Mouse (Mus musculus): ENCODE data around the gene Zyg11b. TPM values are rescaled to one million over a fixed set of nuclear protein-coding genes. Genes with fewer than 3 reads are reported as not detected.

Gene Zyg11b
- total RNA-seq, 1 experiment from 2014 or later: 54.6 TPM

- DNase-seq: no peak
Measured at GRCm38 (mm10) chr4:108192821-108193323, 108.0 kb downstream of the Zyg11b start.

- no peak for DNase-seq
Measured at GRCm38 (mm10) chr4:108182278-108182677, 118.6 kb downstream of the Zyg11b start.

Other genes with a start within 250 kb of the Zyg11b start
- 4.1 and 6.6 TPM in 2 replicates for gene Podn, start 204.7 kb downstream of the Zyg11b start, total RNA-seq (2021)
- gene Scp2, start 156.1 kb downstream of the Zyg11b start, total RNA-seq (2021): 245 and 279 TPM in 2 replicates
- 31.3 and 33.1 TPM in 2 replicates for gene Echdc2, start 135.7 kb downstream of the Zyg11b start, total RNA-seq (2021)
- gene Zyg11a, start 83.0 kb downstream of the Zyg11b start, total RNA-seq (2021): 0.36 TPM in 1 of 2 replicates, not detected in the other
- 33.9 and 55.8 TPM in 2 replicates for gene Coa7, start 27.0 kb upstream of the Zyg11b start, total RNA-seq (2021)
- gene Shisal2a, start 82.3 kb upstream of the Zyg11b start, total RNA-seq (2021): 4.1 and 4.5 TPM in 2 replicates
- gene Gpx7, start 105.9 kb upstream of the Zyg11b start, total RNA-seq (2021): 7.3 and 8.7 TPM in 2 replicates
- 48.8 and 52.5 TPM in 2 replicates for gene Tut4, start 158.3 kb upstream of the Zyg11b start, total RNA-seq (2021)